In genomic region chr6:38121843-38122242, GRCm38 (mm10) we compare ENCODE assay signal across 29 mouse cellular contexts. TPM values are rescaled to one million over a fixed set of nuclear protein-coding genes. Genes with fewer than 3 reads are reported as not detected.
A peak's percentile ranks its signal among the peaks of the same experiment; 100 is the strongest.
DNase-seq lines count a peak whose midpoint lies in the region; ATAC-seq and TF ChIP-seq lines count a peak whose summit lies in the region.
"Had no signal": no experiment of that assay in that cellular context is flagged by ENCODE, and none has a peak within 500 bp of the region (broad histone marks: within the 10 kb centered on the region; RNA-seq: fewer than 3 reads in every experiment).

No protein-coding gene starts in this region.

- H3K9me3 ChIP-seq in kidney, embryonic 14.5 days (ENCODE audit: control insufficient read depth, low read length), result no peaks in the 10 kb centered on the region
- H3K9me3 ChIP-seq in lung, postnatal 0 days (ENCODE audit: low read length), result no peaks in the 10 kb centered on the region
- H3K9me3 ChIP-seq: embryonic facial prominence, embryonic 12.5 days; embryonic facial prominence, embryonic 15.5 days; forebrain, embryonic 12.5 days; forebrain, embryonic 15.5 days; G1E; heart, embryonic 12.5 days; heart, embryonic 15.5 days; hindbrain, embryonic 10.5 days; hindbrain, embryonic 13.5 days had no signal

- peak; percentile 54 for DNase-seq in kidney, adult 18-20 months
- DNase-seq in kidney, postnatal 14 days, result no peak
- no peak for DNase-seq in kidney, postnatal 10 days
- no peak for DNase-seq in lung, postnatal 0 days (ENCODE audit: low spot score)
- no peak for DNase-seq in lung, postnatal 36 days
- no peak for DNase-seq in urinary bladder, postnatal 4 days (ENCODE audit: low spot score in 2 of 2)
- DNase-seq: adrenal gland, postnatal 10 days; adrenal gland, postnatal 36 days; B cell, adult 2 months; cerebellum, adult 18-20 months; cerebellum, adult 9-10 months; cerebellum, postnatal 25 days; gastrocnemius, postnatal 25 days; heart, adult 18-20 months; heart, postnatal 10 days; heart, postnatal 36 days had no signal

- ATAC-seq in kidney, embryonic 14.5 days (ENCODE audit: low FRiP score, low TSS enrichment), result no peak
- no peak for ATAC-seq in lung, postnatal 0 days
- ATAC-seq: forebrain, embryonic 15.5 days; Patski had no signal

- H3K27me3 ChIP-seq in kidney, embryonic 14.5 days (ENCODE audit: control insufficient read depth, insufficient read depth, low read length), result no peaks in the 10 kb centered on the region
- no peaks in the 10 kb centered on the region for H3K27me3 ChIP-seq in lung, postnatal 0 days (replicated peaks; ENCODE audit: insufficient read depth, low read length)
- H3K27me3 ChIP-seq: CH12.LX; embryonic facial prominence, embryonic 12.5 days; embryonic facial prominence, embryonic 15.5 days; forebrain, embryonic 12.5 days; forebrain, embryonic 15.5 days; heart, embryonic 12.5 days; heart, embryonic 15.5 days; hindbrain, embryonic 13.5 days; Patski had no signal

- no peak overlapping the region for H3K9ac ChIP-seq in kidney, embryonic 14.5 days (ENCODE audit: low read depth, low read length)
- H3K9ac ChIP-seq in lung, postnatal 0 days (replicated peaks; ENCODE audit: low read depth), result no peak overlapping the region
- H3K9ac ChIP-seq: embryonic facial prominence, embryonic 12.5 days; embryonic facial prominence, embryonic 15.5 days; forebrain, embryonic 12.5 days; forebrain, embryonic 15.5 days; heart, embryonic 12.5 days; heart, embryonic 15.5 days; hindbrain, embryonic 13.5 days had no signal

- TF ChIP-seq EP300 in lung, postnatal 0 days (IDR thresholded peaks at IDR 0.05), result no peak

- peaks cover 19% of the 10 kb centered on the region for H3K4me1 ChIP-seq in kidney, embryonic 14.5 days (ENCODE audit: control insufficient read depth, insufficient read depth, low read length)
- no peaks in the 10 kb centered on the region for H3K4me1 ChIP-seq in lung, postnatal 0 days (ENCODE audit: insufficient read depth, low read depth, low read length)
- H3K4me1 ChIP-seq: embryonic facial prominence, embryonic 15.5 days; forebrain, embryonic 12.5 days; forebrain, embryonic 15.5 days; hindbrain, embryonic 13.5 days had no signal

- WGBS in kidney, embryonic 14.5 days, result 63% methylated on average over 5 of the region's 5 CpGs
- 66% methylated on average over 5 of the region's 5 CpGs for WGBS in lung, postnatal 0 days

- H3K27ac ChIP-seq in kidney, embryonic 14.5 days (ENCODE audit: low read depth, low read length), result 0 out of 2 replicates have a peak overlapping the region, but pooled peaks have one; percentile 13
- peak overlapping the region; percentile 87 for H3K27ac ChIP-seq in lung, postnatal 0 days (ENCODE audit: low read length)
- H3K27ac ChIP-seq: embryonic facial prominence, embryonic 12.5 days; embryonic facial prominence, embryonic 15.5 days; forebrain, embryonic 12.5 days; forebrain, embryonic 15.5 days; hindbrain, embryonic 13.5 days had no signal

- no peak overlapping the region for H3K4me2 ChIP-seq in kidney, embryonic 14.5 days (replicated peaks; ENCODE audit: low read depth, low read length)
- H3K4me2 ChIP-seq in lung, postnatal 0 days (replicated peaks; ENCODE audit: low read depth, low read length), result no peak overlapping the region
- H3K4me2 ChIP-seq: embryonic facial prominence, embryonic 12.5 days; embryonic facial prominence, embryonic 15.5 days; forebrain, embryonic 12.5 days; forebrain, embryonic 15.5 days; heart, embryonic 12.5 days; hindbrain, embryonic 13.5 days had no signal

- TF ChIP-seq CTCF in lung, postnatal 0 days (IDR thresholded peaks at IDR 0.05), result no peak

- no peak overlapping the region for H3K4me3 ChIP-seq in kidney, embryonic 14.5 days (ENCODE audit: low read length)
- no peak overlapping the region for H3K4me3 ChIP-seq in lung, postnatal 0 days (ENCODE audit: low read depth, low read length)
- H3K4me3 ChIP-seq: embryonic facial prominence, embryonic 12.5 days; embryonic facial prominence, embryonic 15.5 days; erythroblast, embryonic 14.5 days; forebrain, embryonic 12.5 days; forebrain, embryonic 15.5 days; heart, embryonic 12.5 days; heart, embryonic 15.5 days; hindbrain, embryonic 10.5 days; hindbrain, embryonic 13.5 days had no signal

- H3K36me3 ChIP-seq in kidney, embryonic 14.5 days (ENCODE audit: control insufficient read depth, insufficient read depth, low read length), result no peaks in the 10 kb centered on the region; the same call in 1 of the 2 replicates
- no peaks in the 10 kb centered on the region for H3K36me3 ChIP-seq in lung, postnatal 0 days (ENCODE audit: insufficient read depth, low read length)
- H3K36me3 ChIP-seq: G1E; heart, embryonic 12.5 days; heart, embryonic 15.5 days had no signal

RNA-seq across cellular contexts. Expression of gene Atp6v0a4, which starts 2.5 kb away (rescaled TPM):
- 2.6 and 3.0 TPM in 2 replicates for polyA plus RNA-seq in kidney, embryonic 14.5 days (2014; fragmentation: Nextera tagmentation; extraction: Ambion mirVana)
- 16.0 and 20.0 TPM in 2 replicates for polyA plus RNA-seq in lung, postnatal 0 days (2015; fragmentation: Nextera tagmentation; extraction: Ambion mirVana)
- polyA plus RNA-seq: erythroblast, embryonic 14.5 days; forebrain, embryonic 12.5 days; G1E; hindbrain, embryonic 10.5 days had no signal

RNA-seq across cellular contexts. Expression of gene Tmem213, which starts 12.8 kb away (rescaled TPM):
- polyA plus RNA-seq in kidney, embryonic 14.5 days (2014; fragmentation: Nextera tagmentation; extraction: Ambion mirVana), result 19.9 and 22.2 TPM in 2 replicates
- 66.6 and 99.1 TPM in 2 replicates for polyA plus RNA-seq in lung, postnatal 0 days (2015; fragmentation: Nextera tagmentation; extraction: Ambion mirVana)
- polyA plus RNA-seq: embryonic facial prominence, embryonic 12.5 days; erythroblast, embryonic 14.5 days; forebrain, embryonic 12.5 days; forebrain, embryonic 15.5 days; G1E; heart, embryonic 12.5 days; hindbrain, embryonic 10.5 days; hindbrain, embryonic 13.5 days; Patski had no signal
